Mouse (Mus musculus) hindbrain, embryonic 11.5 days (tissue): ENCODE results near the gene Ttc41. TPM values are rescaled to one million over a fixed set of nuclear protein-coding genes. Genes with fewer than 3 reads are reported as not detected.

Experiments used
- ATAC-seq: fragments of 200-750 bp; cut with Nextera tagmentation; 2 replicates; pipeline ENCODE4 v1.8.0; 2017; ENCODE audit warnings: mild to moderate bottlenecking, moderate TSS enrichment, moderate library complexity; ENCODE audit not compliant: low FRiP score
- DNase-seq: peaks from one replicate; pipeline ENCODE4 v3.0.0-alpha.2; 2015; ENCODE audit warnings: low spot score
- H3K27ac ChIP-seq: fragments of 300-500 bp; sonication (generic); 2 replicates; pipeline ENCODE4 v1.5.1; 2014; ENCODE audit warnings: mild to moderate bottlenecking, low read depth, low read length
- H3K27me3 ChIP-seq: fragments of 300-500 bp; sonication (generic); 2 replicates; pipeline ENCODE4 v1.6.1; 2014; ENCODE audit warnings: mild to moderate bottlenecking, low read length, moderate library complexity, mixed read lengths; ENCODE audit not compliant: control insufficient read depth, insufficient read depth
- H3K36me3 ChIP-seq: fragments of 300-500 bp; sonication (generic); 2 replicates; pipeline ENCODE4 v1.6.1; 2014; ENCODE audit warnings: mild to moderate bottlenecking, low read length, moderate library complexity, mixed read lengths; ENCODE audit not compliant: control insufficient read depth, insufficient read depth
- H3K4me1 ChIP-seq: fragments of 300-500 bp; sonication (generic); replicated peaks from 2 replicates; pipeline ENCODE4 v1.6.1; 2014; ENCODE audit warnings: low read length, mixed read lengths; ENCODE audit not compliant: control insufficient read depth, insufficient read depth
- H3K4me2 ChIP-seq: fragments of 300-500 bp; sonication (generic); replicated peaks from 2 replicates; pipeline ENCODE4 v1.6.1; 2014; ENCODE audit warnings: mild to moderate bottlenecking, low read depth, low read length
- H3K4me3 ChIP-seq: fragments of 300-500 bp; sonication (generic); 2 replicates; pipeline ENCODE4 v1.5.1; 2014; ENCODE audit warnings: low read depth, low read length
- H3K9ac ChIP-seq: fragments of 300-500 bp; sonication (generic); 2 replicates; pipeline ENCODE4 v1.6.1; 2014; ENCODE audit warnings: low read depth, low read length
- H3K9me3 ChIP-seq: fragments of 300-500 bp; sonication (generic); 2 replicates; pipeline ENCODE4 v1.6.1; 2016; ENCODE audit warnings: low read length; ENCODE audit not compliant: control insufficient read depth
- WGBS: fragments of 180-500 bp; shearing (Covaris S2); extraction: QIAGEN DNeasy Blood & Tissue Kit; methylation state at CpG from one replicate; pipeline ENCODE4 v1.1.7; 2014; 5-methylcytosine and 5-hydroxymethylcytosine counted together
- polyA plus RNA-seq: library from polyadenylated mRNA; unstranded; fragments of >200 nt; fragmentation: Nextera tagmentation; extraction: Ambion mirVana; gene quantifications from 2 replicates; pipeline ENCODE4 v1.2.1, GENCODE M21; 2014

Gene Ttc41
- polyA plus RNA-seq, 1 experiment from 2014 or later: 2.0 TPM

DNA sequence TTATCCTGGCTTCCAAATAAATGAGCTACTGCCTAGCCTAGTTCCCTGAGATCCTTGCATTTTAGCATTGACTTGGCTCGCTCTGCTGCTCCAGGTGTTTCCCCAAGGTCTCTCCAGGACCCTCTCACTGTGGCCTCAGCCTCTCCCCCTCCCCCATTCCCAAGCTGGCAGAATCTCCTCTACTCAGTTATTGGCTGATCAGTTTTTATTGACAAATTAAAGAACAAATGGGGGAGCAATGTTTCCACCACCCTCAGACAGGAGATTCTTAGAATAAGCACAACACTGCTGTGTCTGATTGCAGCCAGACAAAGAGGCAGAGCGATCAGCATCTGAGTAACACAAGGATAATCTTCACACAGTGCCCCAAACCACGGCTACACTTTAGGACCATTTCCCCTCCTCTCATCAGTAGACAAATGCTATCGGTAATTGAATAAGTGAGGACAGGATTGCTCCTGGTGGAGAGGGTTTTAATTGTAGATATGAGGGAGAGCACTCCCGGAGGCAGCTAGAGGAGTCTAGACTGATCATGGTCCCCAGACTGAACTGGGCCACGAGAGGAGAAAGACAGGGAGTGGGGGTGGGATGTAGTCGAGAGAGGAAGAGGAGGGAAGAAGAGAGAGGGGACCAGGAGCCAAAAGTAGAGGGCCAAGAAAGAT is 56.2 kb downstream of the Ttc41 start:
- Histone ChIP-seq H3K4me2 (no peak overlapping the region), H3K9me3 (no peaks in the 10 kb centered on the region), H3K4me3 (no peak overlapping the region), H3K4me1 (no peaks in the 10 kb centered on the region), H3K36me3 (no peaks in the 10 kb centered on the region), H3K27me3 (no peaks in the 10 kb centered on the region), H3K27ac (no peak overlapping the region), H3K9ac (no peak overlapping the region)
- ATAC-seq (no peak), DNase-seq (no peak)
- WGBS: 51% methylated on average over 7 of the region's 7 CpGs

DNA sequence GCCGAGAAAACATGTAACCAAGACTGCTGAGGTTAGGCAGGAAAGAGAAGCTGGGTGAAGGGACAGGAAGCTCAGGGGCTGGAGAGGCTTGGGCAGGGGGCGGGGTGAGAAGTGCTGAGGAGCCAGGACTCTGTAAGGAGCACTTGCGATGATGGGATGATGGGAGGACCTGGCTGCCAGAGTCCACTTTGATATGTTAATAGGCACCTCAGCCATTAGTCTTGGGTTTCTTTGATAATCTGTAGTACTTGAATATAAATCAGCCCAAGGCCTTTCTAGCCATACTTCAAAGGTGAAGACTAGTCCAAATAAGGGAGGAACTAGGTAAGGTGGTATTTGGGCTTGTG is 56.7 kb downstream of the Ttc41 start:
- H3K27ac ChIP-seq: no peak overlapping the region
- ATAC-seq: no peak
- no peak overlapping the region for H3K9ac ChIP-seq
- no peak overlapping the region for H3K4me2 ChIP-seq
- no peak overlapping the region for H3K4me3 ChIP-seq
- H3K4me1 ChIP-seq: no peaks in the 10 kb centered on the region
- no peaks in the 10 kb centered on the region for H3K36me3 ChIP-seq
- H3K27me3 ChIP-seq: no peaks in the 10 kb centered on the region
- no peaks in the 10 kb centered on the region for H3K9me3 ChIP-seq
- DNase-seq: no peak
- WGBS: 85% methylated on average over 3 of the region's 3 CpGs

DNA sequence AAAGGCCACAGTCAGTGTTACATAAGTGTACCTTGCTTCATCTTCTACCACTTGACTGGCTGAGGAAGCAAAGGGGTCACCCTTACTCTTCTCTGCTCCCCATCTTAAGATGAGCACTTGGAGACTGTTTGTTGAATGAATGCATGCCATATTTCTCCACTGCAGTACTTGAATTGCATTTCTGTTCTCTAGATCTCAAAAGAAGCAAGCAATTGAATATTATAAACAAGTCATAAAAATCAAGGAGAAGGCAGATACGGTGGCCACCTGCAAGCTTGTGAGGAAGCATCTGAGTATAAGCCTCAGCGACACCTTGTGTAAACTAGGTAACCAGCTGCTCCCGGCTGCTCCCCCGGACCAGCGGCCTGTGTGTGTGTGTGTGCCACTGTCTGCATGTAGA is 58.1 kb downstream of the Ttc41 start, which contains the start of gene Gm49358:
Gm49358 (plus strand) TSS at position 301 of the 400 bp plus-strand sequence.
- no peak for DNase-seq
- Histone ChIP-seq H3K9ac (no peak within 1 kb of the TSS), H3K9me3 (no peaks in the 10 kb centered on the region), H3K4me2 (no peak within 1 kb of the TSS), H3K27me3 (no peaks in the 10 kb centered on the region), H3K27ac (no peak within 1 kb of the TSS), H3K4me3 (no peak within 1 kb of the TSS), H3K36me3 (no peaks in the 10 kb centered on the region), H3K4me1 (no peaks in the 10 kb centered on the region)
- ATAC-seq: no peak
- WGBS: 94% methylated on average over 5 of the region's 5 CpGs

DNA sequence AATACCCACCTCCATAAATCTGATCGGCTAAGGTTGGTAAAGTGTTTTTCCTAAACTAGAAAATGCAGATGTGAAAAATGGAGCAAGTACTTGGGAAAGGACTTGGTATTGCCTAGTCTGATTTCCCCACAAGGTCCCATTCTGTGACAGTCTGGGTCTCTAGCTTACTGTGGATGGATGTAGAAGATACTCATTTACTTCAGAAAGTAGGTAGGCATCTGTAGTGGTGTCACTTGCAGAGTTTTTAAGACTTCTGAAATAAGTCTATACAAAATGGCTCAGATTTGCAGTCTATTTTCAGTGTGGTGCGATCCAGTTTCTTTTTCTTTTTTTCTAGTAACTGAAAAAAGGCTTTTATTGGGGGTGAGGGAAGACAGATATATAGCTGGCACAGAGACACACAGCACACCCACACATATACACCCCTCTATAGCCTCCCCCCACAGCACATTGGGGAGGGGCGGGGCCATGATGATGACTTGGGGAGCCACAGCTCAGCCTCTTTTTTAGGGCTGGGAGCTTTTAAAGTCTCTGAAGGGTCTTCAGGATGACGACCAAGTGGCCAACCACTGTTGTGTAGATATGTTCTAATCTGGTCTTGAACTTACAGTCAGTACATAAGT is 59.8 kb downstream of the Ttc41 start:
- Histone ChIP-seq H3K4me2 (no peak overlapping the region), H3K9me3 (no peaks in the 10 kb centered on the region), H3K36me3 (no peaks in the 10 kb centered on the region), H3K9ac (no peak overlapping the region), H3K4me1 (no peaks in the 10 kb centered on the region), H3K4me3 (no peak overlapping the region), H3K27me3 (no peaks in the 10 kb centered on the region), H3K27ac (no peak overlapping the region)
- WGBS: 89% methylated on average over 4 of the region's 4 CpGs
- DNase-seq (no peak), ATAC-seq (no peak)

DNA sequence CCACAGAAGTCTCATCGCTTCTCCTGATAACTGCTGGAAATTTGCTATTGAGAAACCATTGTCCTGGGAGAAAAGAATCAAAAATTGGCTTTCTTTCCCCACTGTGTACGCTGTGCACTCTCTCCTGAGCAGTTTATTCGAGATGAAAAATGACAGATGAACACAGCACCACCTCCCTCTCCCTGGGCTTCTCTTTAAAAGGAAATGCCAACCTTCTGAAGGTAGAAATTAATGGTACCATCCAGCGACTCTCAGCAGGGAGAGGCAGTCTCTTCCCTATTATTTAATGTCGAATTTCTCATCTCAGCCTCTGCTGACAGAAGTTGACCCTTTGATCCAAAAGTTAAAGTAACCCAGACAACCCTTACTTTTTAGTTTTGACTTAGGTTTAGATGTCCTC is 63.6 kb downstream of the Ttc41 start:
- H3K36me3 ChIP-seq: no peaks in the 10 kb centered on the region
- no peak overlapping the region for H3K9ac ChIP-seq
- ATAC-seq: no peak
- H3K27me3 ChIP-seq: no peaks in the 10 kb centered on the region
- no peak overlapping the region for H3K27ac ChIP-seq
- DNase-seq: no peak
- no peak overlapping the region for H3K4me2 ChIP-seq
- H3K4me1 ChIP-seq: no peaks in the 10 kb centered on the region
- no peak overlapping the region for H3K4me3 ChIP-seq
- no peaks in the 10 kb centered on the region for H3K9me3 ChIP-seq
- WGBS: 64% methylated on average over 5 of the region's 5 CpGs

DNA sequence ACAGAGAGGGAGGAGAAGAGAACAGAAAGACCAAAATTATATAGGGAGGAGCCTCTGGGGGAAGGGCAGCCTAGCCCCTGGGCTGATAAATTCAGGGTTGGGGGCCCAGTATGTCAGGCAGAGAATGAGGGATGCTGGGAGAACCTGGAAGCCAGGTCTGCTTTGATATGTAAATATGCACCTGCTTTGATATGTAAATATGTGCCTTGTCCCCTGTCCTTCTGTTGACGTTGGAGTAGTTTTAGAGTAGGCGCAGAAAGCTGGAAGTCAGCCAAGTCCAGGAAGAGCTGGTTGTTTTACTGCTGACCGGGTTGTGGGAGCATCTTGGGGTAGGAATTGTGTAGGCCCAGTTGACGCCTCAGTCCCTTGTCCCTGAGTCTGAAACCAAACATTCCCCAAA is 64.2 kb downstream of the Ttc41 start:
- H3K4me1 ChIP-seq: no peaks in the 10 kb centered on the region
- 33% methylated on average over 4 of the region's 4 CpGs for WGBS
- no peak for DNase-seq
- no peak overlapping the region for H3K4me3 ChIP-seq
- no peak overlapping the region for H3K4me2 ChIP-seq
- H3K27me3 ChIP-seq: no peaks in the 10 kb centered on the region
- H3K9me3 ChIP-seq: no peaks in the 10 kb centered on the region
- H3K27ac ChIP-seq: no peak overlapping the region
- peak; percentile 53; the same call in 1 of the 2 replicates for ATAC-seq
- H3K9ac ChIP-seq: no peak overlapping the region
- no peaks in the 10 kb centered on the region for H3K36me3 ChIP-seq

DNA sequence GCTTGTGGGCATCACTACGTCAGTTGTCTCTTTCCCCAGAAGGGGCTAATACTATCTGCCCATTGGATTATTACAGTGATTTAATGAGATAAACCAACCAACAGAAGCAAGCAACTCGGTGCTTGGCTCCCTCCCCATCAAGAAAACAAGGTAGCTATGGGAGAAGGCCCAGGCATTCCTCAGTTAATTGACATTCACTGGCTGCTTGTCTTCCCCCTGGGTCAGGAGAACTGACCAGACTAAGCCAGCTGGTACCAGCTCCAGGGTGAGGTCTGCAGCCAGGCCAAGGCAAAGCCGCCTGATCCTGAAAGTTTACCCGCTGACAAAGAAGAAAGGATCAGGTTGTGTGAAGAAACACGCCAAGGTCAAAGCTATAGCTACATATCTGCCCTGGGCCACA is 66.1 kb downstream of the Ttc41 start:
- no peak overlapping the region for H3K27ac ChIP-seq
- H3K9me3 ChIP-seq: no peaks in the 10 kb centered on the region
- no peak overlapping the region for H3K9ac ChIP-seq
- DNase-seq (no peak), ATAC-seq (no peak)
- H3K4me2 ChIP-seq: no peak overlapping the region
- 87% methylated on average over 5 of the region's 5 CpGs for WGBS
- H3K4me1 ChIP-seq: no peaks in the 10 kb centered on the region
- H3K4me3 ChIP-seq: no peak overlapping the region
- H3K36me3 ChIP-seq: no peaks in the 10 kb centered on the region
- H3K27me3 ChIP-seq: no peaks in the 10 kb centered on the region

DNA sequence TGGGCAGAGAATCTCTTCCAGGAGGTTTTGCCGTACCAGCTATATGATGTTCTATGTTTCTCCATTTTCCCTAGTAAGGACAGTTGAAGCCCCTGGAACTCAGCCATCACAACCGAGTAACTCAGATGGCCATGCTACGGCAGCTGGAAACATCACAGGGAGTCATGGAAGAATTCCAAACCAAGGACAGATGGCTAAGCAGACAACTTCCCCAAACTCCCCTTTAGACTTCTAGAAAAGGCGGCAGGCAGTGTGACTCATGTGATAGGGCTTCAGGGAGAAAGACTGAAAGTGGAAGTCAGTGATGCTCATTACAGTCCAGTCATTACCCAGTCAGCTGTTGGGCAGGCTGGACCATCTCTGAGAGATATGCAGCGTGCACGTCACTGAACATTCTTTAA is 66.6 kb downstream of the Ttc41 start:
- WGBS: 85% methylated on average over 6 of the region's 6 CpGs
- Histone ChIP-seq H3K9ac (no peak overlapping the region), H3K4me2 (no peak overlapping the region), H3K27me3 (no peaks in the 10 kb centered on the region), H3K4me1 (no peaks in the 10 kb centered on the region), H3K9me3 (no peaks in the 10 kb centered on the region), H3K27ac (no peak overlapping the region), H3K36me3 (no peaks in the 10 kb centered on the region), H3K4me3 (no peak overlapping the region)
- DNase-seq (no peak), ATAC-seq (no peak)

DNA sequence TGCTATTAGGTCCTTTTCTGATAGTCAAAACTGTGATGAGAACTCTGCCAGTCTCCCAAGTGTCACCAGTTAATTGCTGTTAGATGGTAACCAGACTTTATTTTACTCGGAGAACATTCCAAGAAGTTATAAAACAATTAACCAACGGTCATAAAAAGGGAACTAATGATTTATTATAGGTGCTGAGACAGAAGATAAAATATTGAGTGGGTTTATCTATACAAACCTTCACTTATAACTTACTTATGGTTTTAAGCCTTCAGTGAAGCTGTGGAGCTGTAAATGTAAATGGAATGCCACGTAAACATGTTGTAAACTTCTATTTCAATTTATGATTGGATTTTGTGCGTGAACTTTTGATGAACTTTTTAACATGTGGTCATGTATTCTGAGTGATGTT is 67.7 kb downstream of the Ttc41 start:
- Histone ChIP-seq H3K9ac (no peak overlapping the region), H3K9me3 (no peaks in the 10 kb centered on the region), H3K4me3 (no peak overlapping the region), H3K27me3 (no peaks in the 10 kb centered on the region), H3K4me1 (0 out of 2 replicates have a peak, but pooled peaks cover 2% of the 10 kb centered on the region), H3K36me3 (no peaks in the 10 kb centered on the region), H3K4me2 (no peak overlapping the region), H3K27ac (no peak overlapping the region)
- DNase-seq: no peak
- 80% methylated on average over 4 of the region's 4 CpGs for WGBS
- ATAC-seq: no peak
